Mouse (Mus musculus) neutrophil, adult 59 days (primary cell): ENCODE results near the gene Slc35f6. TPM values are rescaled to one million over a fixed set of nuclear protein-coding genes. Genes with fewer than 3 reads are reported as not detected.

Source experiments
- total RNA-seq, 2 experiments: library from RNA; stranded (reverse); gene quantifications; 1 replicate in 1 of 2; 2 replicates in 1 of 2; pipeline ENCODE4 v1.2.4; 2023

The Slc35f6 gene
- 10 to 100 TPM; 43.2 to 49.5 TPM for total RNA-seq

GRCm38 (mm10) chr5:30647815-30648560 is at the start of gene Slc35f6:
Gene Slc35f6 (plus strand): TSS chr5:30647933.

GRCm38 (mm10) chr5:30666391-30667195 is 18.9 kb downstream of the Slc35f6 start, which contains the start of gene Cenpa:
Gene Cenpa (plus strand): TSS chr5:30666777.

Other genes with a start within 250 kb of the Slc35f6 start
- gene Otof, start 186.0 kb upstream of the Slc35f6 start, total RNA-seq: under 1 TPM; 0.36 to 0.71 TPM
- gene 1700001C02Rik, start 181.9 kb upstream of the Slc35f6 start, total RNA-seq: not detected
- gene Cib4, start 102.1 kb upstream of the Slc35f6 start, total RNA-seq: not detected
- not detected for gene Kcnk3, start 59.8 kb upstream of the Slc35f6 start, total RNA-seq
- 100 to 1,000 TPM; 127 to 133 TPM for gene Cenpa, start 18.8 kb downstream of the Slc35f6 start, total RNA-seq
- not detected for gene Dpysl5, start 63.6 kb downstream of the Slc35f6 start, total RNA-seq
- 1 to 10 TPM; 2.1 to 2.2 TPM for gene Mapre3, start 166.7 kb downstream of the Slc35f6 start, total RNA-seq
- gene Tmem214, start 220.1 kb downstream of the Slc35f6 start, total RNA-seq: 10 to 100 TPM; 26.1 to 28.0 TPM
- gene Agbl5, start 240.8 kb downstream of the Slc35f6 start, total RNA-seq: 1 to 10 TPM; 6.7 to 7.0 TPM